Mouse (Mus musculus): ENCODE data around the gene Podn. TPM values are rescaled to one million over a fixed set of nuclear protein-coding genes. Genes with fewer than 3 reads are reported as not detected.

The Podn gene
- polyA plus RNA-seq, 1 experiment from 2014 or later: 0.42 TPM

- Histone ChIP-seq H3K9me3 (ENCODE audit: control insufficient read depth, low read length) (no peaks in the 10 kb centered on the region), H3K36me3 (ENCODE audit: control insufficient read depth, insufficient read depth, low read length) (no peaks in the 10 kb centered on the region), H3K9ac (ENCODE audit: low read length) (no peak overlapping the region), H3K27me3 (ENCODE audit: control insufficient read depth, insufficient read depth, low read length) (no peaks in the 10 kb centered on the region), H3K27ac (replicated peaks in 1 of 2; ENCODE audit: control insufficient read depth in 1 of 2, insufficient read depth in 1 of 2, low read depth in 2 of 2, low read length in 2 of 2) (no peak overlapping the region), H3K4me3 (ENCODE audit: control insufficient read depth in 1 of 2, insufficient read depth in 1 of 2, low read depth in 1 of 2, low read length in 2 of 2) (no peak overlapping the region), H3K4me2 (ENCODE audit: low read length) (no peak overlapping the region), H3K4me1 (ENCODE audit: control insufficient read depth in 2 of 2, insufficient read depth in 2 of 2, low read length in 2 of 2) (no peaks in the 10 kb centered on the region)
- no peak for ATAC-seq (ENCODE audit: insufficient number of reproducible peaks, insufficient read depth, low FRiP score, low read depth)
- WGBS: 92% methylated on average over 7 of the region's 7 CpGs
These were observed 13.5 kb upstream of the Podn start for GRCm38 (mm10) chr4:108109728-108110127.

GRCm38 (mm10) chr4:108092741-108093397, 3.4 kb downstream of the Podn start:
- Histone ChIP-seq H3K4me1 (ENCODE audit: control insufficient read depth in 2 of 2, insufficient read depth in 2 of 2, low read length in 2 of 2) (no peaks in the 10 kb centered on the region), H3K9me3 (ENCODE audit: control insufficient read depth, low read length) (no peaks in the 10 kb centered on the region), H3K27ac (replicated peaks in 1 of 2; ENCODE audit: control insufficient read depth in 1 of 2, insufficient read depth in 1 of 2, low read depth in 2 of 2, low read length in 2 of 2) (no peak overlapping the region), H3K4me3 (ENCODE audit: control insufficient read depth in 1 of 2, insufficient read depth in 1 of 2, low read depth in 1 of 2, low read length in 2 of 2) (no peak overlapping the region), H3K27me3 (ENCODE audit: control insufficient read depth, insufficient read depth, low read length) (no peaks in the 10 kb centered on the region), H3K4me2 (ENCODE audit: low read length) (no peak overlapping the region), H3K9ac (ENCODE audit: low read length) (no peak overlapping the region), H3K36me3 (ENCODE audit: control insufficient read depth, insufficient read depth, low read length) (0 out of 2 replicates have a peak, but pooled peaks cover 3% of the 10 kb centered on the region)
- no peak for ATAC-seq (ENCODE audit: insufficient number of reproducible peaks, insufficient read depth, low FRiP score, low read depth)
- whole genome bisulfite sequencing: 82% methylated on average over 6 of the region's 6 CpGs

DNA sequence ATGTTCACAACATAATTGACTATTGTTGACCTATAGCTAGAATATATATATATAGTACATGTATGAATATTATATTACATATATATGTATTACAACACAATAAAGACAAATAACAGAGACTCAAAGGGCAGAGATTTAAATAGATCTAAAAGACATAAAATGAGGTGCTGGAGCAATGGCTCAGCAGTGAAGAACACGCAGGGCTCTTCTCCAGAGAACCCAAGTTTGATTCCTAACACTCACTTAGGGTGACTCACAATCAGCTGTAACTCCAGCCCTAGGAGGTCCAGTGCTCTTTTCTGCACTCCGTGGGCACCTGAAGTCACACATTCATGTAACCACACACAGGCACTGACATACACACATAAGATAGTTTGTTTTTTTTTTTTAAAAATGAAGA, 12.3 kb downstream of the Podn start:
- Histone ChIP-seq H3K36me3 (ENCODE audit: control insufficient read depth, insufficient read depth, low read length) (peaks cover 5% of the 10 kb centered on the region; the same call in 1 of the 2 replicates), H3K9ac (ENCODE audit: low read length) (no peak overlapping the region), H3K27me3 (ENCODE audit: control insufficient read depth, insufficient read depth, low read length) (no peaks in the 10 kb centered on the region), H3K4me2 (ENCODE audit: low read length) (no peak overlapping the region), H3K9me3 (ENCODE audit: control insufficient read depth, low read length) (no peaks in the 10 kb centered on the region), H3K27ac (replicated peaks in 1 of 2; ENCODE audit: control insufficient read depth in 1 of 2, insufficient read depth in 1 of 2, low read depth in 2 of 2, low read length in 2 of 2) (no peak overlapping the region), H3K4me1 (ENCODE audit: control insufficient read depth in 2 of 2, insufficient read depth in 2 of 2, low read length in 2 of 2) (no peaks in the 10 kb centered on the region), H3K4me3 (ENCODE audit: control insufficient read depth in 1 of 2, insufficient read depth in 1 of 2, low read depth in 1 of 2, low read length in 2 of 2) (no peak overlapping the region)
- ATAC-seq (ENCODE audit: insufficient number of reproducible peaks, insufficient read depth, low FRiP score, low read depth): no peak
- WGBS: 94% methylated on average over 2 of the region's 2 CpGs

DNA sequence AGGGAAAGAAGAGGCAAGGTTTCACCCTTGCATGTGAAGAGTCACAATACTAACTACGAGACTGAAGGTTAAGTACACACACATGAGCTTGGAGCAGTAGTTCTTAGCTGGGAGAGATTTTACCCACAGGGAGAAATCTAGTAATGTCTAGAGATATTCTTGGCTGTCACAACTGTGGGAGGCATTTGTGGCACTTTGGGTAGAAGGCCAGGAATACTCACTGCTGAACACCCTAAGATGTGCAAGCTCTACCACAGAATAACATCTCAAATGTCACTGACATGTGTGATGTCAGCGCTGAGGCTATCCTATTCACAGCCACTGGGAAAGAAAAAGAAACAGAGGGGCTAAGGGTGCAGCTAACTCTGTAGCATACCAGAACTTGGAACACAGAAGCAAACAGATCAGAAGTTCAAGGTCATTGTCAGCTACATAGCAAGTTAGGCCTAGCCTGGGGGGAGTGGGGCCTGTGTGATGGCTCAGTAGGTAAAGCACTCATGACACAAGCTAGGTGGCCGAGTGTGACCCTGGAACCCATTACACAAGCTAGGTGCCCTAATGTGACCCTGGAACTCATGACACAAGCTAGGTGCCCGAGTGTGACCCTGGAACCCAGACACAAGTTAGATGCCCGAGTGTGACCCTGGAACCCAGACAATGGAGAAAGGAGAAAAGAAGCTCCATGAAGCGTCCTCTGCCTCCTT, 13.1 kb downstream of the Podn start:
- H3K27me3 ChIP-seq (ENCODE audit: control insufficient read depth, insufficient read depth, low read length): no peaks in the 10 kb centered on the region
- H3K4me1 ChIP-seq (ENCODE audit: control insufficient read depth in 2 of 2, insufficient read depth in 2 of 2, low read length in 2 of 2): no peaks in the 10 kb centered on the region
- no peak overlapping the region for H3K4me2 ChIP-seq (ENCODE audit: low read length)
- H3K9me3 ChIP-seq (ENCODE audit: control insufficient read depth, low read length): no peaks in the 10 kb centered on the region
- H3K9ac ChIP-seq (ENCODE audit: low read length): no peak overlapping the region
- no peak for ATAC-seq (ENCODE audit: insufficient number of reproducible peaks, insufficient read depth, low FRiP score, low read depth)
- H3K27ac ChIP-seq (replicated peaks in 1 of 2; ENCODE audit: control insufficient read depth in 1 of 2, insufficient read depth in 1 of 2, low read depth in 2 of 2, low read length in 2 of 2): 0 out of 4 replicates have a peak overlapping the region, but pooled peaks of 1 of the 2 experiments have one; percentile 19
- peaks cover 5% of the 10 kb centered on the region; the same call in 1 of the 2 replicates for H3K36me3 ChIP-seq (ENCODE audit: control insufficient read depth, insufficient read depth, low read length)
- H3K4me3 ChIP-seq (ENCODE audit: control insufficient read depth in 1 of 2, insufficient read depth in 1 of 2, low read depth in 1 of 2, low read length in 2 of 2): no peak overlapping the region
- 80% methylated on average over 6 of the region's 6 CpGs for WGBS

GRCm38 (mm10) chr4:108082401-108082806, 13.8 kb downstream of the Podn start:
- H3K4me3 ChIP-seq (ENCODE audit: control insufficient read depth in 1 of 2, insufficient read depth in 1 of 2, low read depth in 1 of 2, low read length in 2 of 2): no peak overlapping the region
- H3K27me3 ChIP-seq (ENCODE audit: control insufficient read depth, insufficient read depth, low read length): no peaks in the 10 kb centered on the region
- 74% methylated on average over 2 of the region's 2 CpGs for WGBS
- no peak overlapping the region for H3K9ac ChIP-seq (ENCODE audit: low read length)
- H3K9me3 ChIP-seq (ENCODE audit: control insufficient read depth, low read length): no peaks in the 10 kb centered on the region
- H3K4me1 ChIP-seq (ENCODE audit: control insufficient read depth in 2 of 2, insufficient read depth in 2 of 2, low read length in 2 of 2): no peaks in the 10 kb centered on the region
- no peak overlapping the region for H3K27ac ChIP-seq (replicated peaks in 1 of 2; ENCODE audit: control insufficient read depth in 1 of 2, insufficient read depth in 1 of 2, low read depth in 2 of 2, low read length in 2 of 2)
- H3K36me3 ChIP-seq (ENCODE audit: control insufficient read depth, insufficient read depth, low read length): peaks cover 5% of the 10 kb centered on the region; the same call in 1 of the 2 replicates
- ATAC-seq (ENCODE audit: insufficient number of reproducible peaks, insufficient read depth, low FRiP score, low read depth): no peak
- H3K4me2 ChIP-seq (ENCODE audit: low read length): no peak overlapping the region

- no peak for ATAC-seq (ENCODE audit: insufficient number of reproducible peaks, insufficient read depth, low FRiP score, low read depth)
- Histone ChIP-seq H3K4me3 (ENCODE audit: control insufficient read depth in 1 of 2, insufficient read depth in 1 of 2, low read depth in 1 of 2, low read length in 2 of 2) (no peak overlapping the region), H3K4me1 (ENCODE audit: control insufficient read depth in 2 of 2, insufficient read depth in 2 of 2, low read length in 2 of 2) (no peaks in the 10 kb centered on the region), H3K9ac (ENCODE audit: low read length) (no peak overlapping the region), H3K4me2 (ENCODE audit: low read length) (no peak overlapping the region), H3K9me3 (ENCODE audit: control insufficient read depth, low read length) (no peaks in the 10 kb centered on the region), H3K27me3 (ENCODE audit: control insufficient read depth, insufficient read depth, low read length) (no peaks in the 10 kb centered on the region), H3K36me3 (ENCODE audit: control insufficient read depth, insufficient read depth, low read length) (peaks cover 5% of the 10 kb centered on the region; the same call in 1 of the 2 replicates), H3K27ac (replicated peaks in 1 of 2; ENCODE audit: control insufficient read depth in 1 of 2, insufficient read depth in 1 of 2, low read depth in 2 of 2, low read length in 2 of 2) (no peak overlapping the region)
- WGBS: 81% methylated on average over 5 of the region's 5 CpGs
These were observed 15.4 kb downstream of the Podn start for GRCm38 (mm10) chr4:108080876-108081275.

GRCm38 (mm10) chr4:108079762-108080161, 16.5 kb downstream of the Podn start:
- no peak for ATAC-seq (ENCODE audit: insufficient number of reproducible peaks, insufficient read depth, low FRiP score, low read depth)
- Histone ChIP-seq H3K27me3 (ENCODE audit: control insufficient read depth, insufficient read depth, low read length) (no peaks in the 10 kb centered on the region), H3K9me3 (ENCODE audit: control insufficient read depth, low read length) (no peaks in the 10 kb centered on the region), H3K4me2 (ENCODE audit: low read length) (no peak overlapping the region), H3K36me3 (ENCODE audit: control insufficient read depth, insufficient read depth, low read length) (peaks cover 2% of the 10 kb centered on the region; the same call in 1 of the 2 replicates), H3K9ac (ENCODE audit: low read length) (no peak overlapping the region), H3K4me1 (ENCODE audit: control insufficient read depth in 2 of 2, insufficient read depth in 2 of 2, low read length in 2 of 2) (no peaks in the 10 kb centered on the region), H3K27ac (replicated peaks in 1 of 2; ENCODE audit: control insufficient read depth in 1 of 2, insufficient read depth in 1 of 2, low read depth in 2 of 2, low read length in 2 of 2) (no peak overlapping the region), H3K4me3 (ENCODE audit: control insufficient read depth in 1 of 2, insufficient read depth in 1 of 2, low read depth in 1 of 2, low read length in 2 of 2) (no peak overlapping the region)
- WGBS: 84% methylated on average over 2 of the region's 2 CpGs
